Mouse (Mus musculus) hindbrain, embryonic 15.5 days (tissue): ENCODE data around the gene Lyst. TPM values are rescaled to one million over a fixed set of nuclear protein-coding genes. Genes with fewer than 3 reads are reported as not detected.

Source experiments
- ATAC-seq: fragments of 200-750 bp; cut with Nextera tagmentation; 2 replicates; pipeline ENCODE4 v1.8.0; 2017; ENCODE audit warnings: low read depth, moderate number of reproducible peaks, moderate TSS enrichment; ENCODE audit not compliant: low FRiP score
- H3K27ac ChIP-seq: fragments of 300-500 bp; sonication (generic); replicated peaks from 2 replicates; pipeline ENCODE4 v1.5.1; 2015; ENCODE audit warnings: mild to moderate bottlenecking, inconsistent platforms
- H3K27me3 ChIP-seq: fragments of 300-500 bp; sonication (generic); 2 replicates; pipeline ENCODE4 v1.6.1; 2015; ENCODE audit warnings: control low read depth, inconsistent platforms
- H3K36me3 ChIP-seq: fragments of 300-500 bp; sonication (generic); 2 replicates; pipeline ENCODE4 v1.6.1; 2015; ENCODE audit warnings: control low read depth, inconsistent platforms
- H3K4me1 ChIP-seq: fragments of 300-500 bp; sonication (generic); replicated peaks from 2 replicates; pipeline ENCODE4 v1.6.1; 2015; ENCODE audit warnings: control low read depth, inconsistent platforms
- H3K4me2 ChIP-seq: fragments of 300-500 bp; sonication (generic); 2 replicates; pipeline ENCODE4 v1.6.1; 2015; ENCODE audit warnings: moderate library complexity, mild to moderate bottlenecking, inconsistent platforms
- H3K4me3 ChIP-seq: fragments of 300-500 bp; sonication (generic); 2 replicates; pipeline ENCODE4 v1.5.1; 2015; ENCODE audit warnings: mild to moderate bottlenecking, inconsistent platforms
- H3K9ac ChIP-seq: fragments of 300-500 bp; sonication (generic); 2 replicates; pipeline ENCODE4 v1.6.1; 2015; ENCODE audit warnings: inconsistent platforms
- H3K9me3 ChIP-seq: fragments of 300-500 bp; sonication (generic); 2 replicates; pipeline ENCODE4 v1.6.1; 2016; ENCODE audit warnings: control low read depth, inconsistent platforms
- WGBS: fragments of 180-500 bp; shearing (Covaris S2); methylation state at CpG from one replicate; pipeline ENCODE4 v1.1.7; 2015; 5-methylcytosine and 5-hydroxymethylcytosine counted together
- polyA plus RNA-seq: library from polyadenylated mRNA; unstranded; fragments of >200 nt; fragmentation: Nextera tagmentation; extraction: Ambion mirVana; gene quantifications from 2 replicates; pipeline ENCODE4 v1.2.1, GENCODE M21; 2015

Lyst gene
- polyA plus RNA-seq, 1 experiment from 2014 or later, result 4.7 TPM

DNA sequence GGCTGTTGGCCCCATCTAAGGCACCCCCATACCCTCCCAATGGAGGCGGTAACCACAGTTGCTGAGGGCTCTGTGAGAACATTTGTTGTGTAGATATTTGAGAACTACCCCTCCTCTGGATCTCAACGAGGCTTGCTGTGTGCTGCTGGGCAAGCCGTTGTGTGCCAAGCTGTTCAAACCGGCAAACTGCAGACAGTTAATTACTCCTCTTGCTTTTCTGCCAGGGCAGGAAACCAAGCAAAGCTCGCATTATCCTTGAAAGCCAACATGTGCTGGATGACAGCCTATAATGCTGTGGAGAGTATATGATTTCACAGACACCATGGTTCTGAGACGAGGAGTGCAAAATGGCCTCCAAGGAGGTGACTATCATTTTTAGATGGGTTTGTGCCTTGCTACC is 236.3 kb downstream of the Lyst start:
- Histone ChIP-seq H3K9me3 (no peaks in the 10 kb centered on the region), H3K4me1 (no peaks in the 10 kb centered on the region; the same call in 1 of the 2 replicates), H3K36me3 (no peaks in the 10 kb centered on the region; the same call in 1 of the 2 replicates), H3K27ac (no peak overlapping the region), H3K9ac (no peak overlapping the region), H3K4me3 (no peak overlapping the region), H3K27me3 (no peaks in the 10 kb centered on the region), H3K4me2 (no peak overlapping the region)
- WGBS, result 77% methylated on average over 6 of the region's 6 CpGs
- peak; percentile 16; the same call in 1 of the 2 replicates for ATAC-seq

DNA sequence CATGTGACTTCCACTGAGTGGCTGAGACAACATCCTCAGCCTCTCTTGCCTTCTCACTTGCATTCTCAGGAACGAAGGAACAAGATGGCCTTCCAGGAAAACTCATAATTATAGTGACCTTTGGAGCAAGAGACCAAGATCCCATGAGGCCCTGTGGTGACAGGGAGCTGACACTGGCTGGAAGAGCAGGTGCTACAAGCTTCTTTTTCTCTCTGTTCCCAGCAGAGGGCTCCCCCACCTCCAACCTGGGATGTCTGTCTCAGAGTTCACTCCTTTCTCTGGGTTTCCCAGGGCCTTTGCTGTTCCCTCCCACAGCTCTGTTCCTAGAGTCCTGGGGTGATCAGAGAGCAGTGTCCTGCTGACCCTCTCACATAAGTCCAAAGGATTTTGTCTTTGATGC is 237.9 kb downstream of the Lyst start:
- ATAC-seq, result no peak
- WGBS, result 56% methylated on average over 1 of the region's 1 CpGs
- Histone ChIP-seq H3K9me3 (no peaks in the 10 kb centered on the region), H3K9ac (no peak overlapping the region), H3K27ac (no peak overlapping the region), H3K4me1 (no peaks in the 10 kb centered on the region; the same call in 1 of the 2 replicates), H3K36me3 (no peaks in the 10 kb centered on the region; the same call in 1 of the 2 replicates), H3K4me2 (no peak overlapping the region), H3K27me3 (no peaks in the 10 kb centered on the region), H3K4me3 (no peak overlapping the region)

Other genes starting within 250 kb of the Lyst start
- gene Gpr137b, start 196.4 kb upstream of the Lyst start, polyA plus RNA-seq, result 26.8 and 26.9 TPM in 2 replicates
- 58.4 and 80.2 TPM in 2 replicates for gene Nid1, start 152.8 kb upstream of the Lyst start, polyA plus RNA-seq
- gene Gng4, start 193.7 kb downstream of the Lyst start, polyA plus RNA-seq, result 85.9 and 91.0 TPM in 2 replicates